Mouse (Mus musculus): ENCODE results near the gene E2f1. TPM values are rescaled to one million over a fixed set of nuclear protein-coding genes. Genes with fewer than 3 reads are reported as not detected.

The E2f1 gene
- polyA plus RNA-seq, 1 experiment: 15.2 TPM

- Histone ChIP-seq H3K4me3 (ENCODE audit: insufficient read depth, low read length) (no peak overlapping the region), H3K4me1 (ENCODE audit: control insufficient read depth, insufficient read depth, low read length) (peaks cover 7% of the 10 kb centered on the region; the same call in 1 of the 2 replicates), H3K27ac (ENCODE audit: insufficient read depth, low read length) (no peak overlapping the region)
- TF ChIP-seq CTCF (IDR thresholded peaks at IDR 0.05; ENCODE audit: extremely low read depth, insufficient read depth, low read length) (no peak), POLR2A (IDR thresholded peaks at IDR 0.05; ENCODE audit: extremely low read depth, insufficient read depth, low read length) (no peak)
These were observed 48.2 kb downstream of the E2f1 start for GRCm38 (mm10) chr2:154521449-154521848.

- Histone ChIP-seq H3K4me1 (ENCODE audit: control insufficient read depth, insufficient read depth, low read length) (peaks cover 5% of the 10 kb centered on the region; the same call in 1 of the 2 replicates), H3K4me3 (ENCODE audit: insufficient read depth, low read length) (no peak overlapping the region), H3K27ac (ENCODE audit: insufficient read depth, low read length) (peak overlapping the region; percentile 76; the same call in 1 of the 2 replicates)
- no peak for TF ChIP-seq CTCF (IDR thresholded peaks at IDR 0.05; ENCODE audit: extremely low read depth, insufficient read depth, low read length)
- TF ChIP-seq POLR2A (IDR thresholded peaks at IDR 0.05; ENCODE audit: extremely low read depth, insufficient read depth, low read length): no peak
These were observed 52.3 kb downstream of the E2f1 start for GRCm38 (mm10) chr2:154517424-154517823.

GRCm38 (mm10) chr2:154516944-154517343, 52.7 kb downstream of the E2f1 start:
- Histone ChIP-seq H3K27ac (ENCODE audit: insufficient read depth, low read length) (peak overlapping the region; percentile 76; the same call in 1 of the 2 replicates), H3K4me3 (ENCODE audit: insufficient read depth, low read length) (no peak overlapping the region), H3K4me1 (ENCODE audit: control insufficient read depth, insufficient read depth, low read length) (peaks cover 5% of the 10 kb centered on the region; the same call in 1 of the 2 replicates)
- TF ChIP-seq POLR2A (IDR thresholded peaks at IDR 0.05; ENCODE audit: extremely low read depth, insufficient read depth, low read length): no peak
- TF ChIP-seq CTCF (IDR thresholded peaks at IDR 0.05; ENCODE audit: extremely low read depth, insufficient read depth, low read length): no peak

GRCm38 (mm10) chr2:154510141-154510540, 59.6 kb downstream of the E2f1 start:
- Histone ChIP-seq H3K27ac (ENCODE audit: insufficient read depth, low read length) (no peak overlapping the region), H3K4me1 (ENCODE audit: control insufficient read depth, insufficient read depth, low read length) (0 out of 2 replicates have a peak, but pooled peaks cover 2% of the 10 kb centered on the region), H3K4me3 (ENCODE audit: insufficient read depth, low read length) (no peak overlapping the region)
- TF ChIP-seq CTCF (IDR thresholded peaks at IDR 0.05; ENCODE audit: extremely low read depth, insufficient read depth, low read length): no peak
- no peak for TF ChIP-seq POLR2A (IDR thresholded peaks at IDR 0.05; ENCODE audit: extremely low read depth, insufficient read depth, low read length)

Other genes starting within 250 kb of the E2f1 start
- 14.9 and 17.7 TPM in 2 replicates for gene Cdk5rap1, start 196.9 kb downstream of the E2f1 start, polyA plus RNA-seq (2012; rRNA removed)
- gene Snta1, start 161.8 kb downstream of the E2f1 start, polyA plus RNA-seq (2012; rRNA removed): 36.2 and 37.7 TPM in 2 replicates
- gene Cbfa2t2, start 133.4 kb downstream of the E2f1 start, polyA plus RNA-seq (2012; rRNA removed): 30.4 and 32.9 TPM in 2 replicates
- 0.94 and 1.0 TPM in 2 replicates for gene 1700003F12Rik, start 22.8 kb downstream of the E2f1 start, polyA plus RNA-seq (2012; rRNA removed)
- not detected in 2 replicates for gene Actl10, start 18.1 kb downstream of the E2f1 start, polyA plus RNA-seq (2012; rRNA removed)
- gene Necab3, start 11.0 kb downstream of the E2f1 start, polyA plus RNA-seq (2012; rRNA removed): 122 and 131 TPM in 2 replicates
- 20.9 and 21.5 TPM in 2 replicates for gene Pxmp4, start 33.8 kb upstream of the E2f1 start, polyA plus RNA-seq (2012; rRNA removed)
- gene Zfp341, start 43.4 kb upstream of the E2f1 start, polyA plus RNA-seq (2012; rRNA removed): 11.4 and 11.7 TPM in 2 replicates
- gene 4930519P11Rik, start 43.5 kb upstream of the E2f1 start, polyA plus RNA-seq (2012; rRNA removed): 0.26 TPM in 1 of 2 replicates, not detected in the other
- 297 and 298 TPM in 2 replicates for gene Chmp4b, start 81.8 kb upstream of the E2f1 start, polyA plus RNA-seq (2012; rRNA removed)
- not detected in 2 replicates for gene Gm14214, start 200.1 kb upstream of the E2f1 start, polyA plus RNA-seq (2012; rRNA removed)
- 135 TPM in 2 replicates for gene Raly, start 221.2 kb upstream of the E2f1 start, polyA plus RNA-seq (2012; rRNA removed)
- 0.54 TPM in 1 of 2 replicates, not detected in the other for gene a, start 221.5 kb upstream of the E2f1 start, polyA plus RNA-seq (2012; rRNA removed)

Measured in cortical plate, adult 2 months (tissue).